Mouse (Mus musculus) layer of hippocampus, adult 6 months (tissue): Measurements from ENCODE around the gene Hormad2. TPM values are rescaled to one million over a fixed set of nuclear protein-coding genes. Genes with fewer than 3 reads are reported as not detected.

Experiments used
- long read RNA-seq, 2 experiments: library from polyadenylated mRNA; unstranded; transcript quantifications; one replicate each; pipeline ENCODE4 v2.0.0; 2019 to 2020
- polyA plus RNA-seq: library from polyadenylated mRNA; unstranded; fragments of <200 nt; fragmentation: Nextera tagmentation; gene quantifications from 2 replicates; pipeline ENCODE4 v1.2.3, GENCODE M21; 2021

Gene Hormad2
- 0.11 and 0.14 TPM in 2 replicates for polyA plus RNA-seq
- long read RNA-seq, experiment 1, partial matches to known transcripts, result 0 of 2 reads
- long read RNA-seq, experiment 1, other reads (novel, unspliced or antisense), result 2 of 2 reads
- long read RNA-seq, experiment 2, result 0 reads

DNA sequence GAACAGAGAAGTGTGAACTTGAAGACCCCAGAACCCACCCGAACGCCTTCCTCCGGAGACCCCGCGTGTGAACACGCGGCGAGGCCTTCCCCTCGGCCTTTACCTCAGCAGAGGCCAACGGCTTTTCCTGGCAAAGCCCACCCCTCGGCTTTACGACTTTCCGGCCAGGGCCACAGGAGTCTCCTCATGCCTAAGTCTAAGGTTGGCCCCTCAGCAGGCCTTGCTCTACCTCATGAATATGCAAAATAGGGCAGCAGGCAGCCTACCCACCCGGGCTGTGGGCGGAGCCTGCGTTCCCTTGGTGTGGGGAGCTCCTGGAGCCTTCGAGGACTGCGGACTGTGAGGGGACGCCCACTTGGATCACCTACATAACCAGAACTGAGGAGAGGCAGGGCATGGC is at the start of gene Hormad2:
TSS of gene Hormad2 (minus strand) at position 128 of the 400 bp plus-strand sequence.

Other genes with a start within 250 kb of the Hormad2 start
- 8.0 and 10.9 TPM in 2 replicates for gene Castor1, start 222.9 kb downstream of the Hormad2 start, polyA plus RNA-seq
- gene Osm, start 204.7 kb downstream of the Hormad2 start, polyA plus RNA-seq, result 0.14 and 0.21 TPM in 2 replicates
- gene Lif, start 183.5 kb downstream of the Hormad2 start, polyA plus RNA-seq, result 0.74 and 1.1 TPM in 2 replicates
- gene Mtmr3, start 153.8 kb upstream of the Hormad2 start, polyA plus RNA-seq, result 7.3 and 8.3 TPM in 2 replicates
- not detected in 2 replicates for gene Gm11032, start 179.0 kb upstream of the Hormad2 start, polyA plus RNA-seq
- gene Ascc2, start 196.6 kb upstream of the Hormad2 start, polyA plus RNA-seq, result 7.8 TPM in 2 replicates